Mouse (Mus musculus): ENCODE results near the gene Secisbp2.

The Secisbp2 gene

DNA sequence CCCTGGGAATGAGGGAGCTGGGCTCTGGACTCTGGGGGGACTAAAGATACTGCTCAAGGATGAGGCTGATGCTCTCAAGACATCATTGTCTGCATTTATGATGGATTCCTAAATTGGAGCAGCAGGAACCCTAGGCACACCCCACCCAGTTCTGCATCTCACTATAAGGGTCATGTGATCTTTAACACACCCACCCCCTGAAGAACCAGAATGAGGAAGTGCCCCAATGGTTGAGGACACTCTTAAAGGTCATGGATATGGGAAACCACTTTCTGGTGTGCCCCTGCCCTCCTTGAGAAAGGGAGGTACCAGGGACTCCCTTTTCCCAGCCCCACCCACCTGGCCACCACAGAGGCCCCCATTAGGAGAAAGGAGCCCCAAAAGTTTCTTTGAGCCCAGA, 45.0 kb downstream of the Secisbp2 start:
- no peak for DNase-seq

DNA sequence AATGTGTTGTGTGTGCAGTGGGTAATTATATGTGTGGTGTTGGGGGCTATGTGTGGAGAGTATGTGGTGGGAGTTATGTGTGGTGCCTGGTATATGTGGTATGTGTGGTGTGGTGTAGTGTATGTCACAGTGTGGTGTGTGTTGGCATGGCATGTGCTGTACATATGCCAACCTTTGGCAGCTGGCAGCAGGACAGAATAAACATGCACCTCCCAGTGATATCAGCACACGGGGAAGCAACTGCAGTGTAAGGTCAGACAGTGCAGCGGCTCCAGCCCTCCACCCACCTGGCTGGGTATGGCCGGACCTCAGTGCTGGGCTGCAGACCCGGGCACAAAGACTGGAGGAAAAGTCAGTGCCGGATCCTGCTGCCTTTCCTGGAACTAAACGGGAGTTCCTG, 46.0 kb downstream of the Secisbp2 start:
- no peak for DNase-seq

DNA sequence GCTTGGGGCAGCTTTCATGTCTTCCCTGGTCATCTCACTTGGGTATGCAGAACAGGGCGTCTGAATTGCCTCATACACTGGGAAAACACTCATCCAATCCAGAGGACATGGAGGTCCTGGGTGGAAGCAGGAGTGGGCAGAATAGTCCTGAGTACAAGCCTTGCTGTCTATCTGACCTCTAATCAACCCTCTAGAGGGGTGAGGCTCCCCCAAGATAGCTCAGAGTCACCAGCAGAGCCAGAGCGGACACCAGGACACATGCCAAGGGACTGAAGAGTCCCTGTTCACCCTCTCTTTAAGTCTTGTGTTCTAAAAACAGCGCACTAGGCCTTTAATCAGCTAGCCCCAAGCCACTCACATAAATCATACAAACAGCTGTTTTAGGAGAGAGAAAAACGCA, 46.4 kb downstream of the Secisbp2 start:
- DNase-seq: no peak

DNA sequence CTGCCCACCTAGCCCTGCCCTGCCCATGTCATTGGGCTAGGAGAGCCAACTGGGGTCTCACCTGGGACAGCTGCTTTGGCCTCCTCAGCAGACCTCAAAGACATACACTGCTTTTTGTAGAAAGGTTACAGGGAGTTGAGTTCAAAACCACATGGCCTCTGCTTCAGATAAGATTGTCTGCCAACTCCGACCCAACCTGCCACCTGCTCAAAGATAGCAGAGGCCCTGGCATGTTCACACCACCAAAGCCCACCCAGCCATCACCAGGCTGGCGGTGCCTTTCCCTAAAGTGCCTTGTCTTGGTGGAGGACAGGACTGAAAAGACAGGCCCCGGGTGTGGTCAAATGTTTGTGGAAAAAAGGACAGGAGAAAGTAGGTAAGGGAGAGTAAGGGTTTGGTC, 46.8 kb downstream of the Secisbp2 start:
- DNase-seq: no peak

DNA sequence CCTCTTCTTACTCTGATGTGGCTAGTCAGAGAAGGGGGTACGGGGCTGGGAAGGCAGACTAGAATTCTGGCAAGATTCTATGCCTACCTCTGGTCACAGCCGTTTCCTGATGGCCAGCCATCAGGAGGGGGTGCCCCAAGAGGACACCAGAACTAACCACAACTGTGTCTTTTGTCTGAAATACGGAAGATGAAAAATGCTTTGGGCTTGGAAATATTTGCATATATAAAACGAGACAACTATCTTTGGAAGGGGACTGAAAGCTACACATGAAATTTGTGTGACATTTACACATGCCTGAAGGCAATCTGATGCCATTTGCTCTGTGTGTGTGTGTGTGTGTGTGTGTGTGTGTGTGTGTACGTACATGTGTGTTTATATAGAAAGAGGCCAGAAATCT, 52.4 kb downstream of the Secisbp2 start:
- DNase-seq: no peak

DNA sequence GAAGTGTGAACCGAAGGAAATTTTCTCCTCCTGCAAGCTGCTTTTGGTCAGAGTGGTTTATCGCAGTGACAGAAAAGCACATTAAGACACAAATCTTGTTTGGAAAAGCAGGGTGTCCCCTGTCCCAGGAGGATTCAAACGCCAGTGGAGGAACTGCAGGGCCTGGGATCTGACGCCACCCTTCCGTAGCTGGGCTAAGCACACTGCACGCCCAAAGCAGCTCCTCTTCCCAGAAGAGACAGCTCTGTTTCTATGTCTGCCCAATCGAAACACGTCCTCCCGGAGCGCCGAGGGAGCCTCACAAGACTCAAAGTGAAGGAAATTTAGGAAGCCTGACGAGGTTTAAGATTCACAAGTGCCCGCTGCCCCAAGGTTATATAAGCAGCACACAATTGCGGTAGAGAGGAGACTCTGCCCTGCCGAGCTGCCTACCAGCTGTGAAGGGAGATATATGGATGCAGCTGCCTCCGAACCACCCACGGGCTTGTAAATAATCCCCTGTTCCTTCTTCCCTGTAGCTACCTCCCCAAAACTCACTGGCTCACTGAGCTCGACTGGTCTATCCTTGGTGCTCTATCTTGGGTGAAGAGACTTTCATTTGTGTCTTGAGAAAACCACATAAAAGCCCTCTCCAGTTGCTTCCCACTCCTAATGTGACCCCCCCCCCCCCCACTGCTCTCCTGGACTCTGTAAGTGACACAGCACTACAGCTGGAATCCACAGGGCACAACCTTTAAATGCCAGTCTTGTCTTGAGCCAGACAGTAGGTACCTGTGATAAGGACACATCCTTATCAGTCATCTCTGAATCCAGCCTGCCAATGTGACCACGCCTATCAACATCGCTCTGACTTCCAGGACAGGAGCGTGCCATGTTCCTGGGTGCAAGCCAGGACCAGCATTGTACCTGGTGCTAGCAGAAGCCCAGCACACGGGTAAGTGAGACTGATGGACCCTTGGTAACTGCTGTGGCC, 54.7 kb downstream of the Secisbp2 start:
- peak; percentile 38 for DNase-seq

GRCm38 (mm10) chr13:51710738-51711137, 59.2 kb downstream of the Secisbp2 start:
- DNase-seq: no peak

DNA sequence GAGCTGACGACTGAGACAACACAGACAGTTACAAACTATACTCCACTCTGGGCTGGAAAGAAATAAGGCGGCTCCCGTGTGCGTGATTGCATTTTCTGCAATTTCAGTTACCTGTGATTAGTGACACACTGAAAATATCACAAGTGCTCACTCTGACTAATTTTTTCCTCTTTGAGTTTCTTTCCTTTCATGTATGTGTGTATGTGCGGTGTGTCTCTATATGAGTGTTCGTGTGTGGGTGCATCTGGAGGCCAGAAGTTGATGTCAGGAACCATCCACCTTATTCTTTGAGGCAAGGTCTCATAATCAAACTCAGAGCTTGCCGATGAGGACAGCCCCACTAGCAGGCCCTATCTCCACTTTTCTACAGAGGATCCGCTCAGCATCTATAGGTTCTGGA, 60.5 kb downstream of the Secisbp2 start:
- DNase-seq: no peak

DNA sequence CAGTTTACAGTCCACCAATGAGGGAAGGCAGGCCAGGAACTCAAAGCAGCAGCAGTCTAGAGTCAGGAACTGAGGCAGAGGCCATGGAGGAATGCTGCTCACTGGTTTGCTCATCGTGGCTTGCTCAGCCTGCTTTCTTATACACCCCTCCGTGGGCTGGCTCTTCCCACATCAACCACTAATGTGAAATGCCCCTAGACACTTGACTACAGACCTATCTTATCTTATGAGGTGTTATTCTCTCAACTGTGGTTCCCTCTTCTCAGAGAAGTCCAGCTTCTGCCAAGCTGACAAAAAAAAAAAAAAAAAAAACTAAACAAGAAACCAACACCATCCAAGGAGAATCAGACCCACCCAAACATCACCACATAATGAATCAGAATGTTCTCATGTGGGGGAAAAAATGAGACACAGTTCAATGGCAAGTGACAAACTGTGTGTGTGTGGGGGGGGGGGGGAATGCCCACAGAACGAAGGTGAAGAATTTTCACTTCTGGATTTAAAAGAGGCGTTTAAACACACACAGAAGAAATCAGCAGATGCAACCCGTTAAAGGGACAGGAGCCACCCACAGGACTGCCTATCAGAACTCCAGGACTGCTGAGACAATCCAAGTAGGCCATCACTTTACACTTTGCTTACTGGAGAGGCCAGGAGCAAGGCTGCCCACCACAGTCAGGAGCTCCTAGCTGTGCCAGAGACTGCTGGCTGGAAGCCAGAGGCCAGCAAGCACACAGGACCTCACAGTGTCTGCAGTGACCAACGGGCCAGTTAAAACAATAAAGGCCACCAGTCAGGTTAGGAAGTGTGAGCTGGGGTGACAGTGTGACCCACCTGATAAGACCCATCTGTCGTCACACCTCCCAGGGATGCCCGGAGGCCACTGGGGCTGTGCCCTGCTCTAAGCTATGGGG, 65.1 kb downstream of the Secisbp2 start:
- peak; percentile 35 for DNase-seq

- DNase-seq: no peak
Observed at GRCm38 (mm10) chr13:51719256-51719655, 67.8 kb downstream of the Secisbp2 start.

DNA sequence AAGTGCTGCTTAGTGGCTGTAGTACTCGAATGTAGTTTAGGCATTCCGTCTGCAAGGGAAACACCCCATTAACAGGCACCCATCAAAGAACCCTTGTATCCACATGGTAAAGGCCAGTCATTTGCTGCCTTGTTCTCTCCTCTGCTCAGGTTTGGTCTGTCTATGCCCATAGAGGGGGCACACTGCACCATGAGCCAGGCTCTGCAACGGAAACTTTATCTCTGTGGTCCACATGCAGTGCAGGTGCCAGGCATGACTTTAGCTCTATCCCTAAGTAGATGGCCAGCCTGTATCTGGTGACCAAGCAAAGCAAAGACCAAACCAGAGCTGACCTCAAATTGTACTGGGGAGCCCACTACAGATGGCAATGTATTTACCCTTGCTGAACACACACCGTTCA, 69.1 kb downstream of the Secisbp2 start:
- DNase-seq: no peak

GRCm38 (mm10) chr13:51723114-51723513, 71.6 kb downstream of the Secisbp2 start:
- no peak for DNase-seq

DNA sequence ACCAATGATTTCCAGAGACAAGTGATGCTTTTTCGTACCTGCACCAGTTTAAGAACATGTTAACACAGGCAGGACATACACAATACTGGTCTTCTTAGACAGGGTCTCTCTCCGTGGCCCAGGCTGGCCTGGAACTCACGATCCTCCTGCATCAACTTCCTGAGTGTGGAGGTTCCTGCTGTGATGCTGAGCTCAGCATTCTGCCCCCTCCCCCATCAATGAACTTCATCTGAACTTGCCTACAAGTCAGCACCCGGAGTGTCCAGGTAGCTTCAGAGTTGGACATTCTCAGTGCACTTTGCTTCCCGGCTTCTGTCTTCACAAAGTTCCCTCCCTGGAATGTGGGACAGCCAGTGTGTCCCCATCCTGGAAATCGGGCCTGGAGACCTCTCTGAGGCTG, 73.1 kb downstream of the Secisbp2 start:
- no peak for DNase-seq

DNA sequence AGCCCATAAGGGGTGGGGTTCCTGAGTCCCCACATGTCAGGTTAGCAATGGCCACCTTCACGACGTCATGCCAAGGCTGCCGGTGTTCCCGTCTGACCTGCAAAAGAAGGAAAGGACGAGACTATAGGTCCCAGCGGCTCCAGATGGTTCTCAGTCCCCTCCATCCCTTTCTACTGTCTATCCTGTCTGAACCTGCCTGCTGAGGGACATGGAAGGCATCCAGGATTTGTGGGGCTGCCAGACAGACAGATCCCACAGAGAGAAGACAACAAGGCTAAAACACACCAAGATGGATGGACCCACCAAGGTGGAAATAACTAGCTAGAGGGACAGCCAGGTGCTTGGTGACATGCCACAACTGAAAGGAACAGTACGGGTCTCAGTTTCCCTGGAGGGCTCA, 73.9 kb downstream of the Secisbp2 start:
- DNase-seq: no peak

- DNase-seq: no peak
Observed at GRCm38 (mm10) chr13:51725926-51726574, 74.6 kb downstream of the Secisbp2 start.

DNA sequence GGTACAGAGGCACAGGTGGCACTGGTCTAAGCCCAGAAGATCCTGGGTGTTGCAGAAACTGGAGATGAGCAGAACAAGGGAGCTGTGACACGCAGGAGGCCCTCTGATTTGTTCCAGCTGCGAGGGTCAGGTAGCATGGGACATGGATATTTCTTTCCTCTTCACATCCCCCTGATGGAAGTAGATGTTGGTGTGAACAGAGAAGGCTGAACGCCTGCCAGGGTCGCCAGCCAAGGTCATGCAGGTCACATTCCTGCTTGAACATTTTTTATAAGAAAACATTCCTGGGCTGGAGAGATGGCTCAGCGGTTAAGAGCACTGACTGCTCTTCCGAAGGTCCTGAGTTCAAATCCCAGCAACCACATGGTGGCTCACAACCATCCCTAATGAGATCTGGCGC, 75.9 kb downstream of the Secisbp2 start:
- no peak for DNase-seq

DNA sequence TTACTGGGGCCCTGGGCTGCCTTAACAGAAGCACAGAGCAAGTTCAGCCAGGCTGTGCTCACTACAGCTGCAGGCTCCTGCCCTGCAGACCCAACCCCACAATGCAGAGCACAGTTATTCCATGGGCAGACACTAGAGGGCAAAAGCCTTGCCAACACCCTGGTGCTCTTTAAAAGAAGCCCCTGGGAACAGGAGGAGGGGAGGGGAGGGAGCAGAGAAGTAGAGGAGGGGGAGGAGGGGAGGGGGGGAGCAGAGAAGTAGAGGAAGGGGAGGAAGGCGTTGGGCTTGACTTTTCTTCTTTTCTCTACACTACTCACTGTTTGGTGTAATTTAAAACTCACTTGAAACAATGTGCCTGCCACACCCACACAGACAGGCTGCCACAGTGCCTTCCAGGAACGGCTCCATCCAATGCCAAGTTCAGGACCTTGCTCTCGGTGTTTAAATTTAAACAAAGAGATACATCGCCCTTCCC, 78.4 kb downstream of the Secisbp2 start:
- no peak for DNase-seq

DNA sequence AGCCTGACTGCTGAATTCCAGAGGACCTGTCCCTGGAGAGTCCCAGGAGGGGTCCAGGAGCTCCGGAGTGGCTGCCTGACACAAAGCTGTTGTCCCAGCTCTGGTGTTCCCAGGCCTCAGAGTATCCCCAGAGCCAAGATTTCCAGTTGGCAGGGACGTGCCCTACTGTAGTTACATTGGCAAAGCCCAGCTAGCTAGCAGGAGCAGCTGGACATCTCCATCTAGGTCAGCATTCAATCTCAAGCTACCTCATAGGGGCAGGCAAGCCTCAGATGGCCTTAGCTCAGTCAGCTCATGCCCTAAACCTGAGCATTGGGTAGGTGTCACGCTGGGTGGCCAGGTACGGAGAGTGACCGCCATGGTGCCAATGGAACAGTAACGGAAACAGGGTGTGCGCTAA, 80.0 kb downstream of the Secisbp2 start:
- no peak for DNase-seq

- no peak for DNase-seq
Observed at GRCm38 (mm10) chr13:51732097-51732664, 80.7 kb downstream of the Secisbp2 start.
